In genomic region chr19:40477445-40477941, GRCm38 (mm10) we compare ENCODE assay signal across 7 mouse cellular contexts. TPM values are rescaled to one million over a fixed set of nuclear protein-coding genes. Genes with fewer than 3 reads are reported as not detected.
DNase-seq lines count a peak whose midpoint lies in the region; ATAC-seq lines count a peak whose summit lies in the region.

No protein-coding gene starts in this region.

- no peak overlapping the region for H3K4me2 ChIP-seq in kidney, embryonic 16.5 days (replicated peaks; ENCODE audit: low read depth, low read length)

- peak; percentile 12 for DNase-seq in right cerebral cortex, postnatal 4 days
- no peak for DNase-seq in right cerebral cortex, postnatal 10 days (ENCODE audit: low spot score in 2 of 2)
- peak; percentile 64 to 69 for DNase-seq in heart, adult 9 months (ENCODE audit: low spot score in 2 of 2)
- DNase-seq in naive thymus-derived CD4-positive, alpha-beta T cell, adult 2 months (ENCODE audit: low read depth) = peak; percentile 9
- DNase-seq in cerebellum, adult 11-12 months = no peak
- no peak for DNase-seq in cerebellum, adult 8-10 months

- 36% methylated on average over 5 of the region's 5 CpGs for WGBS in kidney, embryonic 16.5 days

- H3K4me3 ChIP-seq in kidney, embryonic 16.5 days (ENCODE audit: low read length) = no peak overlapping the region

- ATAC-seq in kidney, embryonic 16.5 days (ENCODE audit: low FRiP score, low TSS enrichment) = peak; percentile 78; the same call in 1 of the 2 replicates

- H3K27ac ChIP-seq in kidney, embryonic 16.5 days (ENCODE audit: low read length) = peak overlapping the region; percentile 7; the same call in 1 of the 2 replicates

- no peak overlapping the region for H3K9ac ChIP-seq in kidney, embryonic 16.5 days (replicated peaks; ENCODE audit: low read length)

- H3K4me1 ChIP-seq in kidney, embryonic 16.5 days (ENCODE audit: insufficient read depth, low read length) = peaks cover 12% of the 10 kb centered on the region

- no peaks in the 10 kb centered on the region for H3K27me3 ChIP-seq in kidney, embryonic 16.5 days (ENCODE audit: insufficient read depth, low read length)

- no peaks in the 10 kb centered on the region for H3K36me3 ChIP-seq in kidney, embryonic 16.5 days (ENCODE audit: insufficient read depth, low read length)

- H3K9me3 ChIP-seq in kidney, embryonic 16.5 days (ENCODE audit: low read length) = no peaks in the 10 kb centered on the region

RNA-seq across cellular contexts. Expression of gene Sorbs1, which starts 36.1 kb away (rescaled TPM):
- polyA plus RNA-seq in kidney, embryonic 16.5 days (2015; fragmentation: Nextera tagmentation; extraction: Ambion mirVana) = 60.1 and 63.1 TPM in 2 replicates

Comparison
In these comparisons a context has a peak if more than half of its experiments do, and no peak if none do; other contexts are left out.
1. DNase-seq: peak in right cerebral cortex, postnatal 4 days (single experiment), heart, adult 9 months (2 of 2) and naive thymus-derived CD4-positive, alpha-beta T cell, adult 2 months (single experiment); none in right cerebral cortex, postnatal 10 days (0 of 2), cerebellum, adult 11-12 months (single experiment) and cerebellum, adult 8-10 months (single experiment).